Mouse (Mus musculus) Patski (cell line): ENCODE data around the gene Iqschfp. TPM values are rescaled to one million over a fixed set of nuclear protein-coding genes. Genes with fewer than 3 reads are reported as not detected.

Experiments
- ATAC-seq: fragments of 100-300 bp; one replicate; pipeline ENCODE4 v1.8.0; 2021
- CTCF ChIA-PET: fragments of 350-600 bp; sonication (Branson Sonifier 250); formaldehyde crosslinking; loops from one replicate; lab custom pipeline; 2022; ENCODE audit warnings: inconsistent platforms; lab: Charles Lee
- POLR2A ChIA-PET: fragments of 350-600 bp; sonication (Branson Sonifier 250); formaldehyde crosslinking; loops from one replicate; lab custom pipeline; 2022; ENCODE audit warnings: antibody characterized with exemption, inconsistent platforms; lab: Charles Lee
- DNase-seq: peaks from one replicate; pipeline ENCODE4 v3.0.0-alpha.2; 2011; ENCODE audit warnings: low read depth, low spot score
- H3K27me3 ChIP-seq: fragments of 371-371 bp; one replicate; pipeline ENCODE4 v1.5.1; 2021
- CTCF ChIP-seq: fragments of 100-300 bp; IDR thresholded peaks from one replicate; pipeline ENCODE4 v1.5.1; 2021
- in situ Hi-C: fragments of 300-500 bp; cut with MboI; formaldehyde crosslinking; loops from 3 replicates; pipeline ENCODE4 v1.11.1; 2018; ENCODE audit warnings: low pct_unique_long_range_greater_than_20kb, mixed read lengths
- polyA plus RNA-seq: library from polyadenylated mRNA; unstranded; gene quantifications from one replicate; pipeline ENCODE4 v1.2.3, GENCODE M21; 2021

The Iqschfp gene
- polyA plus RNA-seq, 1 experiment from 2014 or later = not detected

- DNase-seq = no peak
- in situ Hi-C loops = loop anchor here (5.0 to 10.0 kb wide), 2 partner anchors 48 to 110 kb away; no protein-coding TSS in a partner anchor
- ChIA-PET CTCF (interaction anchor here (1.4 to 5.6 kb wide), 4 partner anchors 25 to 63 kb away, joined by 3 to 39 read pairs (median 14); no protein-coding TSS in a partner anchor), POLR2A (interaction anchor here (0.7 to 6.7 kb wide), 15 partner anchors 17 to 110 kb away, joined by 3 to 46 read pairs (median 4); no protein-coding TSS in a partner anchor)
- no peak for TF ChIP-seq CTCF
- no peaks in the 10 kb centered on the region for H3K27me3 ChIP-seq
- peak; percentile 7 for ATAC-seq
Measured at GRCm38 (mm10) chr3:68494296-68495095, 602.5 kb downstream of the Iqschfp start.

GRCm38 (mm10) chr3:68495096-68495735 lies 603.2 kb downstream of the Iqschfp start:
- in situ Hi-C loops = loop anchor here (10.0 kb wide), 1 partner anchor 110 kb away; no protein-coding TSS in a partner anchor
- POLR2A ChIA-PET = interaction anchor here (0.7 to 6.7 kb wide), 17 partner anchors 12 to 89 kb away, joined by 3 to 46 read pairs (median 4); no protein-coding TSS in a partner anchor
- TF ChIP-seq CTCF = no peak
- CTCF ChIA-PET = interaction anchor here (0.7 to 5.6 kb wide), 7 partner anchors 11 to 62 kb away, joined by 3 to 39 read pairs (median 5); no protein-coding TSS in a partner anchor
- ATAC-seq (peak; percentile 52), DNase-seq (peak; percentile 97)
- no peaks in the 10 kb centered on the region for H3K27me3 ChIP-seq

- POLR2A ChIA-PET = interaction anchor here (0.7 to 6.7 kb wide), 10 partner anchors 12 to 122 kb away, joined by 3 to 46 read pairs (median 4); no protein-coding TSS in a partner anchor
- H3K27me3 ChIP-seq = no peaks in the 10 kb centered on the region
- DNase-seq (no peak), ATAC-seq (no peak)
- in situ Hi-C loops = loop anchor here (10.0 kb wide), 1 partner anchor 109 kb away; no protein-coding TSS in a partner anchor
- CTCF ChIA-PET = interaction anchor here (0.7 to 5.6 kb wide), 9 partner anchors 10 to 72 kb away, joined by 3 to 39 read pairs (median 4); no protein-coding TSS in a partner anchor
- no peak for TF ChIP-seq CTCF
Measured at GRCm38 (mm10) chr3:68495736-68496242, 603.8 kb downstream of the Iqschfp start.

DNA sequence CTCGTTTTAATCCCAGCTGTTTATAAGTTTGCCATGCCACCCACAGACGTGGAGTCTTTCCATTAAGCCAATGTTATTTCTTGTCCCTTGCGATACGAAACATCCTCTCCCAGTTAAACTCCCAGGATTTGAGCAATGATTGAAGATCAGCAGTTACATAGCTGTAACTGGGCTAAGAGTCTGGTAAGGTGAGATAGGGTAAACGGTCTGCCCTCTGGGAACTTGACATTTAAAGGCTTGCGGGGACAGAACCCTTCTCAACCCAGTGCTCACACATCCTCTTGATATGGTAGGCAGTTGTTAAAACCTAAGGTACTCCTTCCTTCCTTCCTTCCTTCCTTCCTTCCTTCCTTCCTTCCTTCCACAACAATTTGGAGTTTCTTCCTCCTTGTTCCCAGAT lies 604.5 kb downstream of the Iqschfp start:
- CTCF ChIA-PET = interaction anchor here (0.7 to 5.6 kb wide), 8 partner anchors 9 to 72 kb away, joined by 3 to 39 read pairs (median 4); no protein-coding TSS in a partner anchor
- POLR2A ChIA-PET = interaction anchor here (0.9 to 6.7 kb wide), 6 partner anchors 12 to 50 kb away, joined by 3 to 46 read pairs (median 6); no protein-coding TSS in a partner anchor
- ATAC-seq (no peak), DNase-seq (no peak)
- in situ Hi-C loops = loop anchor here (10.0 kb wide), 1 partner anchor 108 kb away; no protein-coding TSS in a partner anchor
- TF ChIP-seq CTCF = no peak
- no peaks in the 10 kb centered on the region for H3K27me3 ChIP-seq

DNA sequence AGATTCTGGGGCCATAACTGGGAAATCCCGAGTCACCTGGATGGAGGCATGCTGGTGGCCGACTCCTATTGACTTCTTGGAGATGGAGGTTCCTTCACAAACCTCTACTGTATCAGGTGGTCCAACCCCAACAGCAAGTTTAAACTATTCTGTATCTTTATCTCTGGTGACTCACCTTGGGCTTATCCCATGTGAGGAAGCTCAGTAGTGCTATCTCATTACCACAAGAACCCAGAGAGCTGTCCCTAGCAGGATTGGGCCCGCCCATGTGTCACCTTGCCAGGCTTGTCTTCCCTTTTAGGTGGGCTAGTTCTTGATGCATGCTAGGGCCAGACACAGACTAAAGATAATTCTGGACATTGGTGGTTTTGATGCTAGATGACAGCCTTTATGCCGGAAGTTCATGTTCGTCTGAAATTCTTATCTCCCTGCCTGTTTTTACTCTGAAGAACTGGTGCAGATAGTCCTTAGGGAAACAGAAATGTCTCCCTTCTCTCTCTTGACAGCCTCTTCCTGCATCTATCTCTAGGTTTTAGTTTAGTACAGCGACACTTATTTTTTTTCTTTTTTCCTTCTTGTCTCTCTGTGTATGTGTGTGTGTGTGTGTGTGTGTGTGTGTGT lies 607.6 kb downstream of the Iqschfp start:
- TF ChIP-seq CTCF = no peak
- H3K27me3 ChIP-seq = no peaks in the 10 kb centered on the region
- in situ Hi-C loops = loop anchor here (10.0 kb wide), 1 partner anchor 105 kb away; no protein-coding TSS in a partner anchor
- ATAC-seq (no peak), DNase-seq (no peak)
- ChIA-PET CTCF (interaction anchor here (1.4 kb wide), 1 partner anchor 30 kb away, joined by 3 read pairs; no protein-coding TSS in a partner anchor), POLR2A (no interaction called here)

GRCm38 (mm10) chr3:68504838-68505237 lies 612.8 kb downstream of the Iqschfp start:
- in situ Hi-C loops = no loop called here
- no peaks in the 10 kb centered on the region for H3K27me3 ChIP-seq
- ChIA-PET POLR2A (no interaction called here), CTCF (interaction anchor here (2.1 kb wide), 1 partner anchor 30 kb away, joined by 7 read pairs; no protein-coding TSS in a partner anchor)
- no peak for DNase-seq
- ATAC-seq = no peak
- no peak for TF ChIP-seq CTCF

GRCm38 (mm10) chr3:68506769-68507318 lies 614.8 kb downstream of the Iqschfp start:
- no peak for TF ChIP-seq CTCF
- ATAC-seq = no peak
- DNase-seq = no peak
- in situ Hi-C loops = no loop called here
- no peaks in the 10 kb centered on the region for H3K27me3 ChIP-seq
- ChIA-PET POLR2A (interaction anchor here (1.0 to 1.3 kb wide), 2 partner anchors 11 to 29 kb away, joined by 3 to 4 read pairs; no protein-coding TSS in a partner anchor), CTCF (interaction anchor here (1.6 to 2.1 kb wide), 2 partner anchors 9 to 28 kb away, joined by 4 to 7 read pairs; no protein-coding TSS in a partner anchor)

- POLR2A ChIA-PET = interaction anchor here (1.0 to 1.2 kb wide), 2 partner anchors 12 to 27 kb away, joined by 4 to 5 read pairs; no protein-coding TSS in a partner anchor
- no peaks in the 10 kb centered on the region for H3K27me3 ChIP-seq
- CTCF ChIA-PET = interaction anchor here (0.6 to 1.9 kb wide), 5 partner anchors 12 to 54 kb away, joined by 3 to 5 read pairs (median 3); no protein-coding TSS in a partner anchor
- ATAC-seq (peak; percentile 98), DNase-seq (peak; percentile 82)
- TF ChIP-seq CTCF = no peak
- in situ Hi-C loops = no loop called here
Measured at GRCm38 (mm10) chr3:68508629-68509028, 616.6 kb downstream of the Iqschfp start.

DNA sequence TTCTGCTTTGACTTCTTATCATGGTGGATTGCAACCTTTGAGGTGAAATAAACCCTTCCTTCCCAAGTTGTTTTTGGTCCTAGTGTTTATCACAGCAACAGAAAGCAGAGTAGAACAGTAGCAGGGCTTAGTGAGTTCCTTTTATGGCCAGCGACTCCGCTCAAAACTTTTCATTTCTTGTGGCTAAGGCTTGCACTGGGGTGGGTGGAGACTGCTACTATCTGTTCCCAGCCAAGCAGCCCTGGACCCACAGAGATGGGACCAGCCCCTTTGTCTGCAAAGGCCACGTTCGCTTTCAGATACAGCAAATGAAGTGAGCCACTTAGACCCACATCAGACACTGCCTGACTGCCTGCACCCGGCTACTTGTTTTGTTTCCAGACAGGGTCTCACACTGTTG lies 618.8 kb downstream of the Iqschfp start:
- no peaks in the 10 kb centered on the region for H3K27me3 ChIP-seq
- CTCF ChIA-PET = interaction anchor here (1.1 kb wide), 1 partner anchor 18 kb away, joined by 3 read pairs; no protein-coding TSS in a partner anchor
- POLR2A ChIA-PET = no interaction called here
- in situ Hi-C loops = no loop called here
- DNase-seq (no peak), ATAC-seq (no peak)
- no peak for TF ChIP-seq CTCF
